Mouse (Mus musculus) kidney, postnatal 0 days (tissue): ENCODE measurements around the gene Urb2. TPM values are rescaled to one million over a fixed set of nuclear protein-coding genes. Genes with fewer than 3 reads are reported as not detected.

Source experiments
- ATAC-seq: fragments of 200-750 bp; cut with Nextera tagmentation; replicated peaks from 2 replicates; pipeline ENCODE4 v1.8.0; 2017; ENCODE audit warnings: low read depth, moderate number of reproducible peaks, moderate TSS enrichment, moderate library complexity; ENCODE audit not compliant: low FRiP score
- DNase-seq: peaks from one replicate; pipeline ENCODE4 v3.0.0-alpha.2; 2016; ENCODE audit warnings: low spot score
- H3K27ac ChIP-seq: fragments of 300-500 bp; sonication (generic); 2 replicates; pipeline ENCODE4 v1.5.1; 2014; ENCODE audit warnings: mild to moderate bottlenecking
- H3K27me3 ChIP-seq: fragments of 300-500 bp; sonication (generic); 2 replicates; pipeline ENCODE4 v1.6.1; 2014; ENCODE audit warnings: low read length, mixed read lengths; ENCODE audit not compliant: insufficient read depth
- H3K36me3 ChIP-seq: fragments of 300-500 bp; sonication (generic); 2 replicates; pipeline ENCODE4 v1.6.1; 2014; ENCODE audit warnings: low read length, mixed read lengths; ENCODE audit not compliant: insufficient read depth
- H3K4me1 ChIP-seq: fragments of 300-500 bp; sonication (generic); replicated peaks from 2 replicates; pipeline ENCODE4 v1.6.1; 2014; ENCODE audit warnings: antibody characterized with exemption, low read length, mixed read lengths; ENCODE audit not compliant: insufficient read depth
- H3K4me2 ChIP-seq: fragments of 300-500 bp; sonication (generic); 2 replicates; pipeline ENCODE4 v1.6.1; 2014; ENCODE audit warnings: mild to moderate bottlenecking, low read length, moderate library complexity, mixed read lengths
- H3K4me3 ChIP-seq: fragments of 300-500 bp; sonication (generic); replicated peaks from 2 replicates; pipeline ENCODE4 v1.5.1; 2014; ENCODE audit warnings: low read depth, low read length
- H3K9ac ChIP-seq: fragments of 300-500 bp; sonication (generic); 2 replicates; pipeline ENCODE4 v1.6.1; 2014; ENCODE audit warnings: low read depth, low read length
- H3K9me3 ChIP-seq: fragments of 300-500 bp; sonication (generic); replicated peaks from 2 replicates; pipeline ENCODE4 v1.6.1; 2016; ENCODE audit warnings: low read length, inconsistent platforms, mixed read lengths
- CTCF ChIP-seq: IDR thresholded peaks from 2 replicates; pipeline ENCODE4 v1.5.1; 2016; ENCODE audit warnings: antibody characterized with exemption, low read depth, mild to moderate bottlenecking, moderate library complexity
- WGBS: fragments of 180-500 bp; shearing (Covaris S2); extraction: QIAGEN DNeasy Blood & Tissue Kit; methylation state at CpG from one replicate; pipeline ENCODE4 v1.1.7; 2014; 5-methylcytosine and 5-hydroxymethylcytosine counted together
- polyA plus RNA-seq: library from polyadenylated mRNA; unstranded; fragments of >200 nt; fragmentation: Nextera tagmentation; extraction: Ambion mirVana; gene quantifications from 2 replicates; pipeline ENCODE4 v1.2.1, GENCODE M21; 2015

Urb2 gene
- polyA plus RNA-seq = 2.0 and 2.2 TPM in 2 replicates

- Histone ChIP-seq H3K4me1 (0 out of 2 replicates have a peak, but pooled peaks cover 4% of the 10 kb centered on the region), H3K27ac (peak within 1 kb of the TSS; percentile 86), H3K4me2 (peak within 1 kb of the TSS; percentile 70), H3K4me3 (peak within 1 kb of the TSS; percentile 71), H3K9ac (peak within 1 kb of the TSS; percentile 76), H3K9me3 (no peaks in the 10 kb centered on the region), H3K27me3 (no peaks in the 10 kb centered on the region), H3K36me3 (no peaks in the 10 kb centered on the region)
- DNase-seq = peak; percentile 92
- peak; percentile 88 for ATAC-seq
- no peak for TF ChIP-seq CTCF
- WGBS = under 1% methylated on average over 69 of the region's 74 CpGs
Measured at GRCm38 (mm10) chr8:124021237-124022227, at the start of gene Urb2, which contains the start of gene Taf5l. Urb2 (plus strand) TSS chr8:124021508. Taf5l (minus strand) TSS chr8:124021397.

GRCm38 (mm10) chr8:123973495-123973894 is 47.8 kb upstream of the Urb2 start:
- Histone ChIP-seq H3K4me2 (no peak overlapping the region), H3K36me3 (0 out of 2 replicates have a peak, but pooled peaks cover 5% of the 10 kb centered on the region), H3K9me3 (no peaks in the 10 kb centered on the region), H3K4me3 (no peak overlapping the region), H3K27me3 (no peaks in the 10 kb centered on the region), H3K9ac (no peak overlapping the region), H3K4me1 (no peaks in the 10 kb centered on the region), H3K27ac (no peak overlapping the region)
- WGBS = 86% methylated on average over 1 of the region's 1 CpGs
- DNase-seq (no peak), ATAC-seq (peak; percentile 69)
- TF ChIP-seq CTCF = no peak

GRCm38 (mm10) chr8:123977499-123977898 is 43.8 kb upstream of the Urb2 start:
- ATAC-seq = no peak
- no peak overlapping the region for H3K9ac ChIP-seq
- H3K27ac ChIP-seq = no peak overlapping the region
- no peak for TF ChIP-seq CTCF
- no peak overlapping the region for H3K4me2 ChIP-seq
- no peaks in the 10 kb centered on the region for H3K27me3 ChIP-seq
- H3K9me3 ChIP-seq = no peaks in the 10 kb centered on the region
- H3K4me1 ChIP-seq = no peaks in the 10 kb centered on the region
- 88% methylated on average over 4 of the region's 4 CpGs for WGBS
- no peak for DNase-seq
- H3K4me3 ChIP-seq = no peak overlapping the region
- H3K36me3 ChIP-seq = no peaks in the 10 kb centered on the region

GRCm38 (mm10) chr8:123978166-123978838 is 43.0 kb upstream of the Urb2 start:
- no peak for TF ChIP-seq CTCF
- H3K36me3 ChIP-seq = no peaks in the 10 kb centered on the region
- DNase-seq = peak; percentile 49
- ATAC-seq = no peak
- H3K9me3 ChIP-seq = no peaks in the 10 kb centered on the region
- H3K4me2 ChIP-seq = no peak overlapping the region
- no peaks in the 10 kb centered on the region for H3K4me1 ChIP-seq
- H3K9ac ChIP-seq = 0 out of 2 replicates have a peak overlapping the region, but pooled peaks have one; percentile 27
- WGBS = 58% methylated on average over 14 of the region's 14 CpGs
- H3K27ac ChIP-seq = no peak overlapping the region
- H3K27me3 ChIP-seq = no peaks in the 10 kb centered on the region
- no peak overlapping the region for H3K4me3 ChIP-seq

GRCm38 (mm10) chr8:123978926-123979325 is 42.4 kb upstream of the Urb2 start:
- 79% methylated on average over 8 of the region's 8 CpGs for WGBS
- Histone ChIP-seq H3K4me2 (no peak overlapping the region), H3K9me3 (no peaks in the 10 kb centered on the region), H3K36me3 (no peaks in the 10 kb centered on the region), H3K27ac (no peak overlapping the region), H3K4me1 (no peaks in the 10 kb centered on the region), H3K27me3 (no peaks in the 10 kb centered on the region), H3K4me3 (no peak overlapping the region), H3K9ac (no peak overlapping the region)
- no peak for DNase-seq
- no peak for ATAC-seq
- TF ChIP-seq CTCF = no peak

- Histone ChIP-seq H3K27me3 (no peaks in the 10 kb centered on the region), H3K4me1 (no peaks in the 10 kb centered on the region), H3K9ac (no peak overlapping the region), H3K4me2 (no peak overlapping the region), H3K9me3 (no peaks in the 10 kb centered on the region), H3K27ac (no peak overlapping the region), H3K4me3 (no peak overlapping the region), H3K36me3 (no peaks in the 10 kb centered on the region)
- DNase-seq (no peak), ATAC-seq (no peak)
- WGBS = 66% methylated on average over 4 of the region's 4 CpGs
- no peak for TF ChIP-seq CTCF
Measured at GRCm38 (mm10) chr8:123980239-123980638, 41.1 kb upstream of the Urb2 start.
